Mouse (Mus musculus) megakaryocyte, adult 5-6 weeks (primary cell): ENCODE measurements around the gene Csnk2a1. TPM values are rescaled to one million over a fixed set of nuclear protein-coding genes. Genes with fewer than 3 reads are reported as not detected.
"Not testable (repeated sequence)": the region's sequence is repeated elsewhere in the genome, so short reads cannot be mapped to it uniquely, and the experiment has no call there.

ENCODE experiments used
- ATAC-seq: 2 replicates; pipeline ENCODE4 v1.8.0; 2016; ENCODE audit warnings: mild to moderate bottlenecking, inconsistent platforms; ENCODE audit not compliant: poor library complexity, severe bottlenecking
- total RNA-seq, 2 experiments: library from RNA; stranded (forward) in 1 of 2; stranded (reverse) in 1 of 2; fragments of 153-499, 151-499 nt in 1 of 2; fragments of 221-1000, 200-1000 nt in 1 of 2; gene quantifications; 2 replicates each; pipeline versions ENCODE4 v1.2.3 to v1.2.4; 2015 to 2017

Gene Csnk2a1
- total RNA-seq (2015) (53.9 and 60.9 TPM in 2 replicates), total RNA-seq (2017) (95.3 and 105 TPM in 2 replicates)

- ATAC-seq = peak; percentile 94
These were observed at the start of gene Csnk2a1 for GRCm38 (mm10) chr2:152226248-152227050. Csnk2a1 (plus strand) TSS chr2:152226839.

- ATAC-seq = no peak
These were observed 49.4 kb upstream of the Csnk2a1 start for GRCm38 (mm10) chr2:152177162-152177805.

GRCm38 (mm10) chr2:152177806-152178170, 48.9 kb upstream of the Csnk2a1 start:
- no peak for ATAC-seq

- ATAC-seq = no peak
These were observed 48.3 kb upstream of the Csnk2a1 start for GRCm38 (mm10) chr2:152178345-152178744.

GRCm38 (mm10) chr2:152179301-152179700, 47.3 kb upstream of the Csnk2a1 start:
- no peak for ATAC-seq

GRCm38 (mm10) chr2:152180323-152180722, 46.3 kb upstream of the Csnk2a1 start:
- no peak for ATAC-seq

GRCm38 (mm10) chr2:152187132-152187531, 39.5 kb upstream of the Csnk2a1 start:
- ATAC-seq = peak; percentile 90

- no peak for ATAC-seq
These were observed 37.4 kb upstream of the Csnk2a1 start for GRCm38 (mm10) chr2:152189213-152189612.

GRCm38 (mm10) chr2:152189640-152190039, 37.0 kb upstream of the Csnk2a1 start:
- ATAC-seq = no peak

GRCm38 (mm10) chr2:152190161-152190560, 36.5 kb upstream of the Csnk2a1 start:
- no peak for ATAC-seq

- no peak for ATAC-seq
These were observed 33.9 kb upstream of the Csnk2a1 start for GRCm38 (mm10) chr2:152192591-152193345.

- no peak for ATAC-seq
These were observed 33.3 kb upstream of the Csnk2a1 start for GRCm38 (mm10) chr2:152193346-152193710.

GRCm38 (mm10) chr2:152194586-152194985, 32.1 kb upstream of the Csnk2a1 start:
- ATAC-seq = no peak

GRCm38 (mm10) chr2:152196896-152197295, 29.7 kb upstream of the Csnk2a1 start:
- ATAC-seq = no peak

- peak; percentile 98 for ATAC-seq
These were observed 29.3 kb upstream of the Csnk2a1 start for GRCm38 (mm10) chr2:152197301-152197712.

GRCm38 (mm10) chr2:152206139-152206538, 20.5 kb upstream of the Csnk2a1 start:
- not testable (repeated sequence) for ATAC-seq

GRCm38 (mm10) chr2:152211871-152212270, 14.8 kb upstream of the Csnk2a1 start:
- no peak for ATAC-seq

- ATAC-seq = peak; percentile 70
These were observed 9.7 kb upstream of the Csnk2a1 start for GRCm38 (mm10) chr2:152216975-152217374.

GRCm38 (mm10) chr2:152223521-152224300, 2.9 kb upstream of the Csnk2a1 start:
- no peak for ATAC-seq

- ATAC-seq = no peak
These were observed 1.1 kb upstream of the Csnk2a1 start for GRCm38 (mm10) chr2:152225536-152225935.

- peak; percentile 67 for ATAC-seq
These were observed 427 bp downstream of the Csnk2a1 start for GRCm38 (mm10) chr2:152227051-152227481.
